Mouse (Mus musculus): ENCODE data around the gene Sec11a.

GRCm38 (mm10) chr7:80868686-80869085 is 78.9 kb downstream of the Sec11a start:
- TF ChIP-seq POLR2A (IDR thresholded peaks at IDR 0.05; ENCODE audit: borderline replicate concordance, control insufficient read depth, low read depth, low read length) (no peak), CTCF (IDR thresholded peaks at IDR 0.05; ENCODE audit: control insufficient read depth, insufficient read depth, low read length) (no peak)
